Mouse (Mus musculus) stomach, postnatal 0 days (tissue): ENCODE measurements at regions not wholly inside any gene's neighbourhood (a gene's known extent, or its start where the extent isn't known, plus 50 kb on each side); places are given as distances from the start of the nearest gene placed in this dataset.

Experiments used
- ATAC-seq: fragments of 200-750 bp; cut with Nextera tagmentation; 2 replicates; pipeline ENCODE4 v1.8.0; 2017; ENCODE audit not compliant: low FRiP score, low TSS enrichment
- DNase-seq: peaks from one replicate; pipeline ENCODE4 v3.0.0-alpha.2; 2016; ENCODE audit warnings: low spot score
- H3K27ac ChIP-seq: fragments of 300-500 bp; sonication (generic); replicated peaks from 2 replicates; pipeline ENCODE4 v1.5.1; 2014; ENCODE audit warnings: mild to moderate bottlenecking, control low read depth
- H3K27me3 ChIP-seq: fragments of 300-500 bp; sonication (generic); 2 replicates; pipeline ENCODE4 v1.6.1; 2014; ENCODE audit warnings: low read length; ENCODE audit not compliant: control insufficient read depth, insufficient read depth
- H3K36me3 ChIP-seq: fragments of 300-500 bp; sonication (generic); 2 replicates; pipeline ENCODE4 v1.6.1; 2014; ENCODE audit warnings: low read length, mixed read lengths; ENCODE audit not compliant: control insufficient read depth, insufficient read depth
- H3K4me1 ChIP-seq: fragments of 300-500 bp; sonication (generic); replicated peaks from 2 replicates; pipeline ENCODE4 v1.6.1; 2014; ENCODE audit warnings: antibody characterized with exemption; ENCODE audit not compliant: control insufficient read depth, insufficient read depth
- H3K4me2 ChIP-seq: fragments of 300-500 bp; sonication (generic); replicated peaks from 2 replicates; pipeline ENCODE4 v1.6.1; 2014; ENCODE audit warnings: low read depth, mild to moderate bottlenecking, control low read depth, moderate library complexity
- H3K4me3 ChIP-seq: fragments of 300-500 bp; sonication (generic); 2 replicates; pipeline ENCODE4 v1.5.1; 2014; ENCODE audit warnings: low read depth, low read length, control low read depth
- H3K9ac ChIP-seq: fragments of 300-500 bp; sonication (generic); 2 replicates; pipeline ENCODE4 v1.6.1; 2014; ENCODE audit warnings: mild to moderate bottlenecking, low read length, control low read depth, mixed read lengths
- H3K9me3 ChIP-seq: fragments of 300-500 bp; sonication (generic); 2 replicates; pipeline ENCODE4 v1.6.1; 2016; ENCODE audit warnings: low read length; ENCODE audit not compliant: control insufficient read depth
- CTCF ChIP-seq: IDR thresholded peaks from 2 replicates; pipeline ENCODE4 v1.5.1; 2016; ENCODE audit warnings: antibody characterized with exemption, low read depth, mild to moderate bottlenecking, moderate library complexity
- EP300 ChIP-seq: optimal IDR thresholded peaks from 2 replicates; pipeline ENCODE3; 2016; ENCODE audit warnings: antibody characterized with exemption
- WGBS: fragments of 180-500 bp; shearing (Covaris S2); extraction: QIAGEN DNeasy Blood & Tissue Kit; methylation state at CpG from one replicate; pipeline ENCODE4 v1.1.7; 2014; 5-methylcytosine and 5-hydroxymethylcytosine counted together

DNA sequence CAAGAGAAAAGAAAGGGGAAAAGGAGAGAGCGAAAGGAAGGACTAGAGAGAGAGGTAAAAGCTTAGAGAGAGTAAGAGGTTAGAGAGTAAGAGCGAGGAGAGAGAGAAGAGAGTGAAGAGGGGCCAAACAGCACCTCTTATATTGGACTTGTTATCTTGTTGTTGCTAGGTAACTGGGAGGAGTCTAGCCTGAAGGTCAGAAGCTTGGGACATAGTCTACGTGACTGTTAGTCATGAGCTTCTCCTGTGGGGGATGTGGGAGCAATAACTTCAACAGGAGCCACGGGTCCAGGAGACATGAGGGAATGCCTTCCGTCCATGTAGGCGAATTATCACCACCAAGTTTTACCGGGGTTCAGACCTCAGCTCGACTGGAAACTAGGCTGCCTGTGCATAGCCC, 65.4 kb downstream of the Cartpt start:
- Histone ChIP-seq H3K27me3 (no peaks in the 10 kb centered on the region), H3K27ac (no peak overlapping the region), H3K9me3 (no peaks in the 10 kb centered on the region), H3K4me3 (no peak overlapping the region), H3K36me3 (no peaks in the 10 kb centered on the region), H3K9ac (no peak overlapping the region), H3K4me2 (no peak overlapping the region), H3K4me1 (no peaks in the 10 kb centered on the region)
- TF ChIP-seq EP300 (no peak), CTCF (no peak)
- WGBS, result 88% methylated on average over 8 of the region's 8 CpGs
- no peak for ATAC-seq
- DNase-seq, result no peak

DNA sequence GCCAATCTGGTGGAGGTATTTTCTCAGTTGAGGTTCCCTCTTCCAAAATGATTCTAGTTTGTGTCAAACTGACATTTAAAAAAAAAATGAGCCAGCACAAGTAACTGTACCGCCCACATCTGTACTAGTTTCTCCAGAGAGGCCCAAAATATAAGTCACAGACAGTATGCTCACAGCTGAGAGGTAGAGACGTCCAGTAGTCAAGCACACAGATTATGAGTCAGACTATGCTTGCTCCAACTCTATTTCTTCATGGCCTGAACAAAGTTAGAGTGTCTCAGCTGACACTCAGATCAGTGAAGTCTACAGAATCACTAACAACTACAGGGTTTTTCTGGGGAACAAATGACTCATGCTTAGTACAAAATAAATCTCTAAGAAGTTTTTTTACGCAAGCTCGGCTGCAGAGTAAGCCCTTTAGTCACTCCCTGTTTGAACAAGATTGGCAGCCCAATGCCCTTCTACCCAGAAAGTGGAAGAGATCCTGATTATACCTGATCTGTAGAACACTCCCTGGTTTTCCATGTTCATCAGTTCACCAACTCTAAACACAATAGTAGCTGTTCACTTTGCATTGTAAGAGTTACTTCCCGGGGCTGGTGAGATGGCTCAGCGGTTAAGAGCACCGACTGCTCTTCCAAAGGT, 70.7 kb downstream of the Cartpt start:
- no peaks in the 10 kb centered on the region for H3K27me3 ChIP-seq
- no peaks in the 10 kb centered on the region for H3K9me3 ChIP-seq
- peak; percentile 24 for DNase-seq
- H3K4me1 ChIP-seq, result no peaks in the 10 kb centered on the region
- H3K27ac ChIP-seq, result no peak overlapping the region
- H3K4me2 ChIP-seq, result no peak overlapping the region
- peak; percentile 97 for ATAC-seq
- no peak overlapping the region for H3K4me3 ChIP-seq
- 59% methylated on average over 7 of the region's 7 CpGs for WGBS
- no peaks in the 10 kb centered on the region for H3K36me3 ChIP-seq
- TF ChIP-seq EP300 (peak; percentile 35), CTCF (no peak)
- no peak overlapping the region for H3K9ac ChIP-seq

DNA sequence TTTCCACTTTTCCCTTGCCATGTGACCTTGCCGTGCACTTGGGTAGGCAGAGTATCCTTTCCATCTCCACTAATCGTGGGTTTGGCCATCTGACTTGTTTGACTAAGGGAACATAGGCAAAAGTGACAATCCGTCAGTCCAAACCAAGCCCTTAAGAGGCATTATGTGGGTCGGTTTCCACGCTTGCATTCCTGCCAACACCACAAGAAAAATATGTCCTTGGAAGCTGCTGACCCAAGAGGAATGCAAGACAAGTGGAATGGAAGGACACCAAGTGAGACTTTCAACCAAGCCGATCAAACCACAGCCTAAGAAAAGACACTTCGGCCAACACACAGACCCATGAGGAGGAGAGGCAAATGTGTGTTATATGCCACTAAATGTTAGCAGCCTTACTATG, 73.3 kb downstream of the Cartpt start:
- DNase-seq (no peak), ATAC-seq (no peak)
- Histone ChIP-seq H3K36me3 (no peaks in the 10 kb centered on the region), H3K4me1 (no peaks in the 10 kb centered on the region), H3K9ac (no peak overlapping the region), H3K9me3 (no peaks in the 10 kb centered on the region), H3K4me2 (no peak overlapping the region), H3K27me3 (no peaks in the 10 kb centered on the region), H3K27ac (no peak overlapping the region), H3K4me3 (no peak overlapping the region)
- WGBS, result 76% methylated on average over 7 of the region's 7 CpGs
- TF ChIP-seq EP300, result no peak
- TF ChIP-seq CTCF, result no peak

DNA sequence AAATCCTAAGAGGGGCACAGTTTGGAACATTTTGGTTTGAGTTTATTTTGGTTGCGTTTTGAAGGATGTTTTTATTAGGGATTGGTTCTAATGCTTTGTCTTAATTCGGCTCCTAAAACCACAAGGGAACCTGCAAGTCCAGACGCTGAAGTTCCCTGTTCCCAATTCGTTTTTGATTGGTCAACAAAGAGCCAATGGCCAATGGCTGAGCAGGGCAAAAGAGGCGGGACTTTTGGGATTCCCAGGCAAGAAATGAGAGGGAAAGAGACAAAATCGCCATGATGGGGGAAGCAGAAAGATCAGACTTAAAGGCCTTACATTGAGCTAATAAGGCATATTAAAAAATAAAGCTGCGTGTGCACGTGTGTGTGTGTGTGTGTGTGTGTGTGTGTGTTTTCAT, 76.3 kb downstream of the Cartpt start:
- Histone ChIP-seq H3K36me3 (no peaks in the 10 kb centered on the region), H3K27me3 (no peaks in the 10 kb centered on the region), H3K9me3 (no peaks in the 10 kb centered on the region), H3K27ac (no peak overlapping the region), H3K4me1 (no peaks in the 10 kb centered on the region), H3K9ac (no peak overlapping the region), H3K4me2 (no peak overlapping the region), H3K4me3 (no peak overlapping the region)
- WGBS, result 70% methylated on average over 8 of the region's 8 CpGs
- DNase-seq, result no peak
- TF ChIP-seq CTCF (no peak), EP300 (no peak)
- no peak for ATAC-seq

DNA sequence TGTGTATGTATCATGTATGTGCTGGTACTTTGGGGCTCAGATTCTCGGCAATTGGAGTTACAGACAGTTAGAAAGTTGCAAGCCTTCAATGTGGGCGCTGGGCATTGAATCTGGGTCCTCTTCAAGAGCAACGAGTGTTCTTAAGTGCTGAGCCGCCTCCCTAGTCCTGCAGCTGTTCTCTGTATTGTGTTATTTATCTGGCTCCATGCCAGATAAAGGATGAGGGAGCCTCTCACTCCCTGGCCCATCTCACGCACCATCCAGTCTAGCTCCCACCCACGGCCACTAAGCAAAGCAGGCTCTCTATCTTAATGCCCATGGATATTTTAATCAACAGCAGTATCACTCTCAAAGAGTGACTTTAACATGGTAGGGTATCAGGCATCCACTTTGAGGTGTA, 84.2 kb downstream of the Cartpt start:
- 46% methylated on average over 6 of the region's 6 CpGs for WGBS
- H3K4me3 ChIP-seq, result no peak overlapping the region
- H3K36me3 ChIP-seq, result no peaks in the 10 kb centered on the region
- TF ChIP-seq EP300 (no peak), CTCF (no peak)
- H3K4me1 ChIP-seq, result no peaks in the 10 kb centered on the region
- H3K27me3 ChIP-seq, result no peaks in the 10 kb centered on the region
- H3K27ac ChIP-seq, result no peak overlapping the region
- ATAC-seq, result no peak
- H3K9me3 ChIP-seq, result no peaks in the 10 kb centered on the region
- DNase-seq, result no peak
- H3K4me2 ChIP-seq, result no peak overlapping the region
- no peak overlapping the region for H3K9ac ChIP-seq

DNA sequence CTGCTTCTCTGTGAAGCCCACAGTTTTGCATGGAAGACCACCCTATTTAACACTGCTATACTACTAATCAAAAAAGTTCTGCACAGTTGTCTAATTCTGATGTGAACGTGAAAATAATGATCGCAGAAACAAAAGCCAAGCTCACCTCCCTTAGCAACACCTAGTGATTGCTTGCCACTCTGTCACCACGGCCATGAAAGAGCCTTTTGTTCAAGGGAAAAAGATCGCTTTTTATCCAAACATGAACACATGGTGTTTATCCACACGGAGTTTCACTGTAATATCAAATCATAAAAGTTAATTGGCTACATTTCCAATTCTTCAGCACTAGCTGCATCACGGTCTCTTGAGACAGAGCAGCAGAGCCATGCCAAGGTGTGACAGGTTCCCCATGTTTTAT, 85.1 kb downstream of the Cartpt start:
- no peaks in the 10 kb centered on the region for H3K36me3 ChIP-seq
- no peak overlapping the region for H3K4me2 ChIP-seq
- no peaks in the 10 kb centered on the region for H3K4me1 ChIP-seq
- H3K9ac ChIP-seq, result no peak overlapping the region
- DNase-seq, result no peak
- no peaks in the 10 kb centered on the region for H3K9me3 ChIP-seq
- H3K27me3 ChIP-seq, result no peaks in the 10 kb centered on the region
- H3K27ac ChIP-seq, result no peak overlapping the region
- H3K4me3 ChIP-seq, result no peak overlapping the region
- WGBS, result 67% methylated on average over 6 of the region's 6 CpGs
- ATAC-seq, result no peak
- TF ChIP-seq CTCF, result no peak
- no peak for TF ChIP-seq EP300
